Mouse (Mus musculus) gastrocnemius, postnatal 4 days (tissue): ENCODE data around the gene Icam2. TPM values are rescaled to one million over a fixed set of nuclear protein-coding genes. Genes with fewer than 3 reads are reported as not detected.
"Not testable (repeated sequence)": the region's sequence is repeated elsewhere in the genome, so short reads cannot be mapped to it uniquely, and the experiment has no call there.

Experiments used
- DNase-seq, 2 experiments: peaks; one replicate each; pipeline ENCODE4 v3.0.0; 2021 to 2022; ENCODE audit warnings: low spot score in 2 of 2, mixed read lengths in 2 of 2
- total RNA-seq, 2 experiments: library from RNA; stranded (reverse); gene quantifications; 2 replicates each; pipeline ENCODE4 v1.2.3; 2021

Gene Icam2
- total RNA-seq, 2 experiments from 2014 or later = 18.7 to 19.9 TPM

GRCm38 (mm10) chr11:106351253-106351652, 36.6 kb downstream of the Icam2 start:
- DNase-seq = no peak

- DNase-seq = no peak
Measured at GRCm38 (mm10) chr11:106350853-106351252, 37.0 kb downstream of the Icam2 start.

GRCm38 (mm10) chr11:106349772-106350171, 38.1 kb downstream of the Icam2 start:
- no peak for DNase-seq

- no peak for DNase-seq
Measured at GRCm38 (mm10) chr11:106344910-106345309, 43.0 kb downstream of the Icam2 start.

GRCm38 (mm10) chr11:106340990-106341520, 46.8 kb downstream of the Icam2 start:
- DNase-seq = no peak

GRCm38 (mm10) chr11:106339323-106339722, 48.6 kb downstream of the Icam2 start:
- not testable (repeated sequence) for DNase-seq

GRCm38 (mm10) chr11:106338870-106339269, 49.0 kb downstream of the Icam2 start:
- DNase-seq = no peak

GRCm38 (mm10) chr11:106338029-106338428, 49.8 kb downstream of the Icam2 start:
- DNase-seq = no peak

GRCm38 (mm10) chr11:106334066-106334465, 53.8 kb downstream of the Icam2 start:
- DNase-seq = no peak

- no peak for DNase-seq
Measured at GRCm38 (mm10) chr11:106332458-106332857, 55.4 kb downstream of the Icam2 start.

GRCm38 (mm10) chr11:106329682-106330081, 58.2 kb downstream of the Icam2 start:
- no peak for DNase-seq

- no peak for DNase-seq
Measured at GRCm38 (mm10) chr11:106329128-106329527, 58.7 kb downstream of the Icam2 start.

- DNase-seq = no peak
Measured at GRCm38 (mm10) chr11:106328521-106328920, 59.4 kb downstream of the Icam2 start.

Other genes with a start within 250 kb of the Icam2 start
- gene Gm10840, start 227.2 kb downstream of the Icam2 start, total RNA-seq = not detected
- 10 to 100 TPM; 35.8 to 40.7 TPM for gene Limd2, start 227.2 kb downstream of the Icam2 start, total RNA-seq
- gene Strada, start 185.9 kb downstream of the Icam2 start, total RNA-seq = 10 to 100 TPM; 26.4 to 32.3 TPM
- 10 to 100 TPM; 72.7 to 74.6 TPM for gene Ccdc47, start 171.7 kb downstream of the Icam2 start, total RNA-seq
- 10 to 100 TPM; 46.1 to 47.3 TPM for gene Ddx42, start 171.1 kb downstream of the Icam2 start, total RNA-seq
- gene Ftsj3, start 132.0 kb downstream of the Icam2 start, total RNA-seq = 10 to 100 TPM; 32.6 to 34.6 TPM
- gene Psmc5, start 131.9 kb downstream of the Icam2 start, total RNA-seq = 100 to 1,000 TPM; 123 to 146 TPM
- gene Smarcd2, start 115.1 kb downstream of the Icam2 start, total RNA-seq = 10 to 100 TPM; 36.6 to 38.1 TPM
- under 1 TPM; 0.12 to 0.29 TPM for gene Tcam1, start 111.4 kb downstream of the Icam2 start, total RNA-seq
- not detected for gene Gh, start 86.2 kb downstream of the Icam2 start, total RNA-seq
- 1 to 10 TPM; 1.3 to 1.5 TPM for gene Cd79b, start 73.3 kb downstream of the Icam2 start, total RNA-seq
- gene Scn4a, start 34.8 kb downstream of the Icam2 start, total RNA-seq = 10 to 100 TPM; 81.7 to 86.7 TPM
- gene Prr29, start 22.6 kb downstream of the Icam2 start, total RNA-seq = 10 to 100 TPM; 13.6 to 18.1 TPM
- gene Ern1, start 99.8 kb upstream of the Icam2 start, total RNA-seq = 10 to 100 TPM in 1 of 2 experiments, 1 to 10 TPM in 1; 7.1 to 10.3 TPM
- gene Tex2, start 225.3 kb upstream of the Icam2 start, total RNA-seq = 10 to 100 TPM; 20.1 to 21.7 TPM